Mouse (Mus musculus): ENCODE measurements around the gene Nucks1.

- TF ChIP-seq EP300 (IDR thresholded peaks at IDR 0.05), result no peak
- no peak for TF ChIP-seq CTCF (IDR thresholded peaks at IDR 0.05)
Measured at GRCm38 (mm10) chr1:131947997-131948525, 37.7 kb downstream of the Nucks1 start.

All from lung, postnatal 0 days (tissue).